ENCODE assay signal across 8 mouse cellular contexts in genomic region chr4:44702891-44703685, GRCm38 (mm10). TPM values are rescaled to one million over a fixed set of nuclear protein-coding genes. Genes with fewer than 3 reads are reported as not detected.
DNase-seq lines count a peak whose midpoint lies in the region; ATAC-seq lines count a peak whose summit lies in the region.

No protein-coding gene starts in this region.

- ATAC-seq in lung, embryonic 15.5 days (ENCODE audit: borderline replicate concordance, extremely low read depth, low FRiP score, low TSS enrichment), result no peak
- no peak for ATAC-seq in embryonic facial prominence, embryonic 14.5 days (ENCODE audit: low read depth)
- no peak for ATAC-seq in intestine, embryonic 16.5 days
- ATAC-seq in neural tube, embryonic 11.5 days (ENCODE audit: insufficient read depth, low FRiP score, low TSS enrichment), result no peak; the same call in 1 of the 2 replicates
- ATAC-seq in granulocyte monocyte progenitor cell, adult 5-6 weeks (replicated peaks; ENCODE audit: poor library complexity, severe bottlenecking), result no peak

- H3K9me3 ChIP-seq in lung, embryonic 15.5 days, result no peaks in the 10 kb centered on the region
- H3K9me3 ChIP-seq in embryonic facial prominence, embryonic 14.5 days (ENCODE audit: control insufficient read depth, low read length), result no peaks in the 10 kb centered on the region
- H3K9me3 ChIP-seq in intestine, embryonic 16.5 days (ENCODE audit: control insufficient read depth, low read length), result no peaks in the 10 kb centered on the region
- H3K9me3 ChIP-seq in neural tube, embryonic 11.5 days (ENCODE audit: control insufficient read depth, low read length), result no peaks in the 10 kb centered on the region

- WGBS in lung, embryonic 15.5 days, result 1% methylated on average over 58 of the region's 58 CpGs
- under 1% methylated on average over 45 of the region's 58 CpGs for WGBS in embryonic facial prominence, embryonic 14.5 days
- 1% methylated on average over 58 of the region's 58 CpGs for WGBS in intestine, embryonic 16.5 days
- WGBS in neural tube, embryonic 11.5 days, result under 1% methylated on average over 57 of the region's 58 CpGs

- no peaks in the 10 kb centered on the region for H3K36me3 ChIP-seq in lung, embryonic 15.5 days
- no peaks in the 10 kb centered on the region for H3K36me3 ChIP-seq in embryonic facial prominence, embryonic 14.5 days (ENCODE audit: control insufficient read depth, insufficient read depth, low read length)
- no peaks in the 10 kb centered on the region for H3K36me3 ChIP-seq in intestine, embryonic 16.5 days (ENCODE audit: control insufficient read depth, insufficient read depth, low read length)
- no peaks in the 10 kb centered on the region for H3K36me3 ChIP-seq in neural tube, embryonic 11.5 days (ENCODE audit: control insufficient read depth, insufficient read depth, low read length)

- H3K4me3 ChIP-seq in lung, embryonic 15.5 days, result peak overlapping the region; percentile 31
- H3K4me3 ChIP-seq in embryonic facial prominence, embryonic 14.5 days (ENCODE audit: low read depth, low read length), result peak overlapping the region; percentile 40
- H3K4me3 ChIP-seq in intestine, embryonic 16.5 days (ENCODE audit: low read length), result peak overlapping the region; percentile 48
- peak overlapping the region; percentile 34 for H3K4me3 ChIP-seq in neural tube, embryonic 11.5 days (ENCODE audit: low read depth, low read length)

- H3K4me1 ChIP-seq in lung, embryonic 15.5 days, result peaks cover 19% of the 10 kb centered on the region
- peaks cover 8% of the 10 kb centered on the region; the same call in 1 of the 2 replicates for H3K4me1 ChIP-seq in embryonic facial prominence, embryonic 14.5 days (ENCODE audit: control insufficient read depth, insufficient read depth, low read length)
- H3K4me1 ChIP-seq in intestine, embryonic 16.5 days (ENCODE audit: control insufficient read depth, insufficient read depth, low read length), result peaks cover 12% of the 10 kb centered on the region
- H3K4me1 ChIP-seq in neural tube, embryonic 11.5 days (ENCODE audit: control insufficient read depth, insufficient read depth, low read length), result peaks cover 14% of the 10 kb centered on the region

- H3K9ac ChIP-seq in lung, embryonic 15.5 days, result no peak overlapping the region
- no peak overlapping the region for H3K9ac ChIP-seq in embryonic facial prominence, embryonic 14.5 days (ENCODE audit: low read depth, low read length)
- H3K9ac ChIP-seq in intestine, embryonic 16.5 days (ENCODE audit: low read depth, low read length), result no peak overlapping the region
- H3K9ac ChIP-seq in neural tube, embryonic 11.5 days (ENCODE audit: low read length), result peak overlapping the region; percentile 24; the same call in 1 of the 2 replicates

- no peak overlapping the region for H3K27ac ChIP-seq in lung, embryonic 15.5 days
- H3K27ac ChIP-seq in embryonic facial prominence, embryonic 14.5 days (replicated peaks; ENCODE audit: low read depth, low read length), result no peak overlapping the region
- no peak overlapping the region for H3K27ac ChIP-seq in intestine, embryonic 16.5 days (ENCODE audit: low read length)
- no peak overlapping the region for H3K27ac ChIP-seq in neural tube, embryonic 11.5 days (ENCODE audit: low read depth, low read length)

- DNase-seq in lung, postnatal 14 days, result no peak
- no peak for DNase-seq in embryonic facial prominence, embryonic 14.5 days (ENCODE audit: low spot score)
- peak; percentile 52 for DNase-seq in neural tube, embryonic 11.5 days (ENCODE audit: low spot score)
- no peak for DNase-seq in layer of hippocampus, postnatal 14 days (ENCODE audit: low spot score in 2 of 2)
- DNase-seq in urinary bladder, postnatal 14 days (ENCODE audit: low spot score), result no peak

- peak overlapping the region; percentile 58 for H3K4me2 ChIP-seq in lung, embryonic 15.5 days
- peak overlapping the region; percentile 73 for H3K4me2 ChIP-seq in embryonic facial prominence, embryonic 14.5 days (ENCODE audit: low read depth, low read length)
- peak overlapping the region; percentile 83 for H3K4me2 ChIP-seq in intestine, embryonic 16.5 days (ENCODE audit: low read depth, low read length)
- peak overlapping the region; percentile 64 for H3K4me2 ChIP-seq in neural tube, embryonic 11.5 days (ENCODE audit: low read depth)

- peaks cover 98% of the 10 kb centered on the region for H3K27me3 ChIP-seq in lung, embryonic 15.5 days
- H3K27me3 ChIP-seq in embryonic facial prominence, embryonic 14.5 days (replicated peaks; ENCODE audit: control insufficient read depth, insufficient read depth, low read length), result peaks cover 99% of the 10 kb centered on the region
- peaks cover 74% of the 10 kb centered on the region for H3K27me3 ChIP-seq in intestine, embryonic 16.5 days (replicated peaks; ENCODE audit: control insufficient read depth, insufficient read depth, low read length)
- H3K27me3 ChIP-seq in neural tube, embryonic 11.5 days (ENCODE audit: control insufficient read depth, insufficient read depth, low read length), result peaks cover 86% of the 10 kb centered on the region

RNA-seq across cellular contexts. Expression of gene Pax5, which starts 7.2 kb away (rescaled TPM):
- not detected in 2 replicates for polyA plus RNA-seq in lung, embryonic 15.5 days (2015; fragmentation: Nextera tagmentation; extraction: Ambion mirVana)
- 0.08 and 0.09 TPM in 2 replicates for polyA plus RNA-seq in embryonic facial prominence, embryonic 14.5 days (2014; fragmentation: Nextera tagmentation; extraction: Ambion mirVana)
- 0.02 TPM in 1 of 2 replicates, not detected in the other for polyA plus RNA-seq in intestine, embryonic 16.5 days (2015; fragmentation: Nextera tagmentation; extraction: Ambion mirVana)
- polyA plus RNA-seq in neural tube, embryonic 11.5 days (2014; fragmentation: Nextera tagmentation; extraction: Ambion mirVana), result 0.76 and 2.4 TPM in 2 replicates
- total RNA-seq in layer of hippocampus, postnatal 14 days (2021), result under 1 TPM; 0.14 to 0.37 TPM
- not detected in 2 replicates for total RNA-seq in granulocyte monocyte progenitor cell, adult 5-6 weeks (2014; fragmentation: Nextera tagmentation)
- not detected in 2 replicates for total RNA-seq in granulocyte monocyte progenitor cell, adult 5-6 weeks (2017)

RNA-seq across cellular contexts. Expression of gene Zcchc7, which starts 52.6 kb away (rescaled TPM):
- polyA plus RNA-seq in lung, embryonic 15.5 days (2015; fragmentation: Nextera tagmentation; extraction: Ambion mirVana), result 29.5 and 31.5 TPM in 2 replicates
- polyA plus RNA-seq in embryonic facial prominence, embryonic 14.5 days (2014; fragmentation: Nextera tagmentation; extraction: Ambion mirVana), result 29.8 and 37.9 TPM in 2 replicates
- 29.3 and 33.9 TPM in 2 replicates for polyA plus RNA-seq in intestine, embryonic 16.5 days (2015; fragmentation: Nextera tagmentation; extraction: Ambion mirVana)
- polyA plus RNA-seq in neural tube, embryonic 11.5 days (2014; fragmentation: Nextera tagmentation; extraction: Ambion mirVana), result 23.8 and 24.4 TPM in 2 replicates
- total RNA-seq in layer of hippocampus, postnatal 14 days (2021), result 10 to 100 TPM; 55.4 to 67.0 TPM
- 42.2 and 52.4 TPM in 2 replicates for total RNA-seq in granulocyte monocyte progenitor cell, adult 5-6 weeks (2014; fragmentation: Nextera tagmentation)
- total RNA-seq in granulocyte monocyte progenitor cell, adult 5-6 weeks (2017), result 64.3 and 97.0 TPM in 2 replicates
